Mouse (Mus musculus) T-helper 1 cell (primary cell): ENCODE measurements at regions not wholly inside any gene's neighbourhood (a gene's known extent, or its start where the extent isn't known, plus 50 kb on each side); places are given as distances from the start of the nearest gene placed in this dataset.
"Not testable (repeated sequence)": the region's sequence is repeated elsewhere in the genome, so short reads cannot be mapped to it uniquely, and the experiment has no call there.

Experiments used
- in situ Hi-C: fragments of 300-600 bp; cut with MboI, MseI; formaldehyde crosslinking; loops from one replicate; pipeline ENCODE4 v1.15.1; 2025; ENCODE audit warnings: high pct_unique_total_duplicates

DNA sequence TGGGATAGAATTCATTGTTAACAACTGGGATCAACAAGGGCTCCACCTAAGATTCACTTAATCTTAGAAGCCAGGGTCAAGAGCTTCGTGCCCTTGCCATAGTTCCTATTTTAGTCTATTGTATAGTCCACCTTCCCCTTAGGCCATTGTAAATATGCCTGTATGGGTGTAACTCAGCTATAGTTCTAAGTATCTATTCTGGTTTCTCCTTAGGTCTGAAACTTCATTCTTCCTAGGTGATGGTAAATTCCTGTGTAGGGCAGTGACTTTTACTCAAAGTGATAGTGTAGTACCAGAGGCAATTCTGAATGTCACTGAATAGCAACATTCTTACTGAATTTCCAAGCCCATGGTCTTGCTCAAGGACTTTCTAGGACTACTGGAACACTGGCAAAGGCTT, 989.4 kb downstream of the Ankrd7 start:
- in situ Hi-C loops, result not testable (repeated sequence)

DNA sequence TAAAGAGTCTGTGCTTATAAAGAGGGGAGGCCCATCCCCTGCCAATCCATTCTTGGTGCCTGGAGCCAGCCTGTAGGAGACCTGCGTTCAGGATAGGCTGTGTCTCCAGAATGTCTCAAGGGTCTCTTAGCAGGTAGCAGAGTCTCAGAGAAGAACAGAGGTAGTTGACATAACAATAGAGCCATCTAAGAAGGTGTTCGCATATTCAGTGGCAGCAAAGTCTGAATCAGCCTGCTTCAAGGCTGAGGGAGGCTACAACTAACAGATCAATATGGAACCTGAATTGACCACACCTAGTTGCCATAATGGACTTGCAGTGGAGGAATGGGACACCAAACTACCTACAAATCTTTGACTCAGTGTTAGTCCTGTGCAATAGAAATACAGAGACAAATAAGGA, 998.0 kb downstream of the Ankrd7 start:
- in situ Hi-C loops, result no loop called here

DNA sequence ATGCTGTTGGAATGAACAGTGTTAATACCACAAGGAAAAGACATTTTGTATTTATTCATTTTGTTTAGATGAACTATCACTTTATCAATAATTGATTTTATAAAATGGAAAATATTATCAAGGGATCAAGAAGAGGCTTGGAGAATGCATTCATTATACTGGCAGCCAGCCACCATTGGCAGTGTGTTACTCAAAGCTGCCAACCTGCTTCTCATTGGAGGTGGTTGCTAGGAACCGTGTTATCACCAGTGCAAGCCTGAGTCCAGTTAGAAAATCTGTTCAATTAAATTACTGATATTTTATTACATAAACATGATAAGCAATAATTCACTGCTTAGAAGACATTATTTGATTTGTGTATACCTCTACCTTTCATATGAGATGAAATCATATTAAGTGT, 1003.6 kb downstream of the Ankrd7 start:
- in situ Hi-C loops, result no loop called here

DNA sequence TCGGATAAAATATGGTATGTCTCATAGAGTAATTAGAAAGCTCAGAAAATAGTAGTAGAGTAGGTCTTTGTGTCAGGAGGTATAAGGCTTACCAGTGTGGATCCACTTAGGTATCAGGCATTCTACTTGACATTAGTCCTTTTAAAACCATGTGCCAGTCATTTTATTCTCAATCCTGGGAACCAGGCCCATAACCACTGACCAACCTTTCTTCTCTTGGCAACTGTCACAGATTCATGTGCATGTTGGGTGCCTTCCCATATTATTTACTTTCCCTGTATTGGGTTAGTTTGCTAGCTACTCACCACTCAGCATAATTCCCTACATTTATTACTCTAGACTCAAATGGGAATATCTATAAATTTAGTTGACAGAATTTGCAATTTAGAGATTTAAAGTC, 1045.1 kb downstream of the Ankrd7 start:
- in situ Hi-C loops, result no loop called here

DNA sequence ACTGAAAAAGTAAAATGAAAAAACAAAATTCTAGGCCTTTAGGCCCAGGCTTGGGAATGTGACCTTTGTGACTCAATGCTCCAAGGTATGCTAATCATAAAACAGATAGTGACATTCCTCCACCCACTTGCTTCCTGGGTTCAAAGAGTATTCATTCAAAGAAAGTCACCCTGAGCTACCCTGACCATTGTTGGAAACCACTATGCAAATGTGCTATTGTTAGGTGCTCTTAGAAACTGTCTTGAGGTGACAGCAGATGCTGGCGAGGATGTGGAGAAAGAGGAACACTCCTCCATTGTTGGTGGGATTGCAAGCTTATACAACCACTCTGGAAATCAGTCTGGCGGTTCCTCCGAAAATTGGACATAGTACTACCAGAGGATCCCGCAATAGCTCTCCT, 1075.7 kb downstream of the Ankrd7 start:
- in situ Hi-C loops, result not testable (repeated sequence)

DNA sequence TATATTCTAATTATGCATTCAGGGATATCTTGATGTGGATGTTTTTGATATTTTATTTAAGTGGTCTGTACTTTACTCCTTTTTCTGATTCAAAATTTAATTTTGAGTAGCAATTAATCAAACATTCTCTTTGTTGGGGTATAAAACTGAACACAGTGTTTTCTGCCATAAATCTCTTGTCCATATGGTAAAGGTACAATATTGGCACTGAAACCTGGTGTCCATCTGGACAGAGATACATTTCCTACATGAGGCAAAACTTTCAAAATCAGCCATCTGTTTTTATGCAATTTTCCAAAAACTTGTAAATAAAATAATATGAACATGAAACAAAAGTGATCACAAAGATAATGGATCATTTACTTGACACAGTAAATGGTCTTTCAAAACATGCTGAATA, 1078.2 kb downstream of the Ankrd7 start:
- in situ Hi-C loops, result no loop called here

DNA sequence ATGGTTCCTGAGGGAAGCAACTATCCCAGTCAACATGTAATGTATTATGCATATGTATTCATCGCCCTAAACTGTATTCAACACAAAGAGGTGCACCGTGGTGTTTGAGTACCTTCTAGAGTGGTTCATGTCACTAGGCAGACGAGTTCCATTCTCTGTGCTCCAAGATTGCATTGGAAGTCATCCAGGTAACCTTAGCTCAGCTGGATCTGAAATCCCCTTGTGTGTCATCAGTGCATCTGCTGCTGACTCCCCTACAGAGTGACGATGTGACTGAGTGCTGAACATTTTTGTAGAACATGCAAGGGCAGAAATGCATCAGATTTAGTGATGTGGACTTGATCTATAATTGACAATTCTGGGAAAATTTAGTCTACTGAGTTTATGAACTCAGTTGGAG, 1079.6 kb downstream of the Ankrd7 start:
- in situ Hi-C loops, result no loop called here

DNA sequence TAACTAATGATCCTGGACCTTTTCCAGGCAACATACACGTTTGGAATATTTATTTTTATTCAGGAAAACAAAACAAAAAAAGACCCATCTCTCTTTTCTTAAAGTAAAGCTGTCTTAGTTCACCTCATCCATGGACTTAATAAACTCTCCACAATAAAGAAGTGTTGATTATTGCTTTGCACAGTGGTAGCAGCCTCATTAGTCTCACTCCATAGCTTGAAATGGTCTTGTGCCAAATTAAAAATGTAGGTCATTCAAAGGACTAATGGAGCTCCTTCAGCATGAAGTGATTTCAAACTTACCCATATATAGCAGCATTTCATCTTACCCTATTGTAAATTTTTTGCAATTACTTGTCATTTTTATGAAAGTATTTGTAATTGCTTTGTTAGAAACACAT, 1109.8 kb downstream of the Ankrd7 start:
- in situ Hi-C loops, result no loop called here

DNA sequence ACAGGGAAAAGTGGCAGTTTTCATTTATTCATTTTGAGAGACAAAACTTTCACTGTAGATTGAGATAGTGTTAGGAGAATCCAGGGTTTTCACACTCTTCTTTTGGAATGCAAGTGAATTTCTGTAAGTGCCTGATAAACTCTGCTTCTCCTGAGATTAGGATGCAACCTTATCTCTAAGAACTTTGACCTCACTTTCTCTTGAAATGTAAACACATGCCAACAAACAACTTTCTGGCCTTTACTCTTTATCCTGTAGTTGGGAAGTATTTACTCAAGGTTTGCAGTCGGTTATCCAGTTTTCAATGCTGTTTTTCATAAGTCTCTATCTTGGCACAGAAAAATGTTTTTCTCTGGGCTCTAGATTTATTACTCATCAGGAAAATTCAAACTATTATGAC, 1125.7 kb downstream of the Ankrd7 start:
- in situ Hi-C loops, result no loop called here

DNA sequence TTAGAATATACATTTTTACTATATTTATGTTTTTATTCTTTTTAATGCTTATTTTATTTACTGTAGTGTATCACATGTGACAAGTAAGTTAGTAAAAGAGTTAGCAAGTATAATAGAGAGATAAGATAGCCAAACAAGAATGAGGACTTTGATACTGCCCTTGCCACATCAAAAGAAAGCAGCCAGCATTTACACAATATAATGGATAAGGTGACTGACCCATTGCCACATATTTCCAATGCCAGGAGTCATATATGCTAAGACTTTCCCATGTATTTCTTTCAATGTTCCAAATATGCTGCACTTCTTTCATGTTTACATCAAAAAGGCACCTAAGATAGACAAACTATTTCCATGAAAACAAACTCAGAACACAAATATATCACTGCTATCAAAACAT, 1162.3 kb downstream of the Ankrd7 start:
- in situ Hi-C loops, result no loop called here

DNA sequence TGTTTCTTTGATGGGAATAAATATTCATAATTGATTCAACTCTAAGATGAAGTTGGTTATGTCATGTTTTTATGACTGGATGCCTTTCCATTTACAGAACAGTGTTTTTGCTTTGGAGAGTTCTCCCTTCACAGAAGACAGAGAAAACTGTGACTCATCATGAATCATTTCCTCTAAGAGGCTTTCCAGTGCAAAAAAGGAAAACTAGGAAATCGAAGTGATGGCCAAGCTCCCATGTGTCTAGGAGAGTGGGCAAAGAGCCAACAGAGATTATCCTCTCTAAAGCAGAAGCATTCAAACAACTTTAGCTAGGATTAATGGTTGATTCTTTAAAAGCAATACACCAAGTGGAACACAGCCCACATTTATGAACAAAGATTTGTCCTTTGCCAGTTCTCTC, 1171.7 kb downstream of the Ankrd7 start:
- in situ Hi-C loops, result loop anchor here (10.0 kb wide), 1 partner anchor 57 kb away; no protein-coding TSS in a partner anchor

DNA sequence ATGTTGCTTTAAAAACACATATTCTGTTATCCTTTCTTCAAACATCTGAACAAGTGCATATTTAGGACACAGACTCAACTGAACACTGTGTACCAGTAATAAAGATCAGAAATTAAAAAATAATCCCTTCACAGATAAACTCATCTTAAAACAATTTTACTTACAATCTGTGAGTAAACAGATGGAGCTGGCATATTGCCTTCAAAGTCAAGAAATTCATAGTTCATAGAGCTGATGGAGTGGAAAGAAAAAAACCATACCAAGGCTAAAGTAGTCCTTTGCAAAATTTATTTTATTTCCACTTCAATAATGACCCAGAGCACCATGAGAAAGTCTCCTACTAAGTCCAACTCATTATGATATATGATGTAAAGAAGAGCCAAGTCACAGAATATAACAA, 1136.6 kb upstream of the Kcnd2 start:
- in situ Hi-C loops, result no loop called here

DNA sequence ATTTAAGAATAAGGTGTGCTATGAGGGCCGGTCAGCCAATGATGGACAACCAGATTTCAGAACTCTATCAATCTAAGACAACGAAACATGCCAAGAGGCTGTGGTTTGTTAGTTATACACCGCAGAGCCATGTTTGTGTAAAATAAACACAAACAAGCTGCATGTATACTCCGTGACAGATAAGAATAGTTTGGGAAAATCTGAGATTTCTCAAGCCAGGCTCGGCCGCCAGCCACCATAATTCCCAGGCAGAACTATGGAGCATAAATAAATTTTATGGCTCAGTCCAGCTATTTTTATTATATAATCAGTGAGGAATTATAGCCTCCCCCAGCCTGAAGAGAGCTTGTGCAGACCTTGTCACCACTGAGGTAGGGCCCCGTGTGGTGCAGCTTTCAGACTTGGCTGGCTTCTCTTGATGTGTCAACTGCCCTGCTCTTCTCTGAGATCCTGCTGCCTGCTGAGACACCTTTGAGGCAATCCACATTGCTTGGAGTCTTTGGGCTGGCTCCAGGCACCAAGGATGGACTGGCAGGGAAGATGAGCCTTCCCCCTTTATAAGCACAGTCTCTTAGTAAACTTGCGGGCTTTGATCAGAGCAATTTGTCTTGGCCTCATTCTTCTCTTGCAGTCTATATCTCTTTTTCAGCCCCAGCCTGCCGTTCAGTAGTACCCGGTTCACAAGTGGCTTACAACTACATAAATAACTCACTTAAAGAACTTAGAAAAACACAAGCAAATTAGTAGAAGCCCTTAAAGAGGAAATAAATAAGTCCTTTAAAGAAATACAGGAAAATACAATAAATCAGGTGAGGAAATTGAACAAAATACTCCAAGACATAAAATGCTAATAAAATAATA, 1123.0 kb upstream of the Kcnd2 start:
- in situ Hi-C loops, result loop anchor here (10.0 kb wide), 1 partner anchor 57 kb away; no protein-coding TSS in a partner anchor

DNA sequence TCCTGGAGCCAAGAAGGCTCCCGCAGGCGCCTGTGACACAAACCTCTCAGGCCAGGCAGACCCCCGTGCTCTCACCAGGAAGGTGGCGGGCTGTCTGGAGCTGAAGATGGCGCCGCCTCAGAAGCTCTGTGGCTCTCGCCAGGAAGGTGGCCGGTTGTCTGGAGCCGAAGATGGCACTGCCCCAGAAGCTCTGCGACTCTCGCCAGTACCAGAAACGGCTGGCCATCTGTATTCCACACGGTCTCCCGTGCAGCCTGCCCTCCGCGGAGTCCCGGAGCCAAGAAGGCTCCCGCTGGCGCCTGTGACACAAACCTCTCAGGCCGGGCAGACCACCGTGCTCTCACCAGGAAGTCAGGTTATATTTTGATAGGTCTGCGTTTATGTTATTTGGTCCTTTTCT, 1081.3 kb upstream of the Kcnd2 start:
- in situ Hi-C loops, result not testable (repeated sequence)

DNA sequence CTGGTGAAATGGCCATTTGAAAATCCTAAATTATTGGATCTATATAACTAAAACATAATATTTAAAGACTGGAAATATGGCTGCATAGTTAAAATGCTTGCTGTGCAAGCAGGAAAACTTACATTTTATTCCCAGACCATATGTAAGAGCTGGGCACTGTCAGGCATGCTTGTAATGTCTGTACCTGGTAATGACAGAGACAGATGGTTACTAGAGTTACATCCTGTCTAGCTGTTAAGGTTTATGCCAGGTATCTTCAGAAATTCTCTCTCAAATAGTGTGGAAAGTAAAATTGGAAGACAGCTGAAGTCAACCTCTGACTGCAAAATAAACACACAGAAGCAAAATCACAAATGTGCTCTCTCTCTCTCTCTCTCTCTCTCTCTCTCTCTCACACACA, 1077.8 kb upstream of the Kcnd2 start:
- in situ Hi-C loops, result no loop called here
